Mouse (Mus musculus) megakaryocyte progenitor cell, adult 5-6 weeks (primary cell): ENCODE results near the gene 4930564D02Rik. TPM values are rescaled to one million over a fixed set of nuclear protein-coding genes. Genes with fewer than 3 reads are reported as not detected.

Source experiments
- ATAC-seq: replicated peaks from 2 replicates; pipeline ENCODE4 v1.8.0; 2016; ENCODE audit warnings: mild to moderate bottlenecking, moderate TSS enrichment, inconsistent platforms; ENCODE audit not compliant: poor library complexity
- total RNA-seq, 2 experiments: library from RNA; stranded (forward) in 1 of 2; stranded (reverse) in 1 of 2; fragments of 157-497, 149-512 nt in 1 of 2; fragments of 200-1000 nt in 1 of 2; gene quantifications; 2 replicates each; pipeline versions ENCODE4 v1.2.3 to v1.2.4; 2015 to 2017

The 4930564D02Rik gene
- total RNA-seq, 2 experiments from 2014 or later: not detected

GRCm38 (mm10) chr3:105100270-105100589, 33.6 kb downstream of the 4930564D02Rik start:
- ATAC-seq: no peak

DNA sequence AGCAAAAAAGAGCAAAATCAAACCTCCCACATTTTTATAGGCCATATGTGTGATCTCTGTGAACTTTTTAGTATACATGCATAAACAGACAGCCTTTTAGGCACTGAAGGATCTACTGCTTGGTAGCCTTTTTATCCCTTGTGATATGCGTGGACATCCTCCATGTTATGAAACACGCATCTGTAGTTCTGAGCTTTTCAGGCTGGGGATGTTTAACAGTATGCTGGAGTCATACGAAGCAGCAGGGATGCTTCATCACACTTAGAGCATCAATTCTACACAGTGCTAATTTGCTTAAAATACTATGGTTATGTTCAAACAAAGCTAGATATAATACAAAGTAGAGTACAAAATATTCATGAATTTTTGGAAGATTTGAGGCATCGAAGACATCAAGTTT, 39.2 kb downstream of the 4930564D02Rik start:
- no peak for ATAC-seq

- ATAC-seq: no peak
Observed at GRCm38 (mm10) chr3:105113859-105114258, 47.2 kb downstream of the 4930564D02Rik start.

DNA sequence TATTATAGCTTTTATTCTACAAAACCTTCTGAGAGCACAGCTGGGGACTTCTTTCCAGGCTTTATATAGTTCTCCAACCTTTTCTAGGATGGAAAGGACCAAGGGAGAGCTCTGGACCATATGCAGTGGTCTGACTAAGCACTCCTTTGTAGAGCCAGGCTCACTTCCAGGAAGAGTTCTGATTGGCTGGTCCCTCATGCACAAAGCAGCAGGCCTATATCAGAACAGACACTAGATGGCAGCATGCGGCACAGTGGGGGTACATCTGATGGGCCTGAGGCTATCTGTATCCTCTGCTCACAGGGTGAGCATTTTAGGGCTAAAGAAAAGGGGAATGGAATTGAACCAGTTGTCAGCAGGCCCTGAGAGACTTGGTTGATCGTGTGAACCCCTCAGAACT, 47.6 kb downstream of the 4930564D02Rik start:
- ATAC-seq: peak; percentile 100

DNA sequence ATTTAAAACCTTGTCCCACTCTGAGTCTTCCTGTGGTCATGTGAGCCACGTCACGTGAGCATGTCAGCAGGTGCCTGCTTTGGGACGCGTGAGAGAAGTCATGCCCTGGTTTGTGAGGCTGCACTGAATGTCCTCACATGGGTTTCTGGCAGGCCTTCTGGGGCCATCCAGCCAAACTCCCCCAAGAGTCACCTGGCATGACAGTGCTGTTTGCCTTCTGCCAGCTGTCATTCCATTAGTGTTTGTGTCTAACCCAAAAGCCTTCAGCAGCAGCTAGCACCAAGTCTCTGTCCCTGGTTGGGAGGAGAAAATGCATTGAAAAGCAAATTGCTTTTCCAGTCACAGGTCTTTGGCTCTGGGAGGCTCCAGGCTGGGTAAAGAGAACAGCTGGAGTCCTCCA, 50.0 kb downstream of the 4930564D02Rik start:
- no peak for ATAC-seq

- ATAC-seq: no peak
Observed at GRCm38 (mm10) chr3:105123776-105124175, 57.1 kb downstream of the 4930564D02Rik start.

- ATAC-seq: no peak
Observed at GRCm38 (mm10) chr3:105127881-105128280, 61.2 kb downstream of the 4930564D02Rik start.

Other genes starting within 250 kb of the 4930564D02Rik start
- gene Mov10, start 248.3 kb upstream of the 4930564D02Rik start, total RNA-seq (2015): 5.8 and 8.9 TPM in 2 replicates
- gene Mov10, start 248.3 kb upstream of the 4930564D02Rik start, total RNA-seq (2017): 2.0 and 4.4 TPM in 2 replicates
- 22.8 and 34.5 TPM in 2 replicates for gene St7l, start 202.8 kb upstream of the 4930564D02Rik start, total RNA-seq (2015)
- gene St7l, start 202.8 kb upstream of the 4930564D02Rik start, total RNA-seq (2017): 28.3 and 30.7 TPM in 2 replicates
- gene Capza1, start 202.3 kb upstream of the 4930564D02Rik start, total RNA-seq (2015): 273 and 301 TPM in 2 replicates
- 270 and 294 TPM in 2 replicates for gene Capza1, start 202.3 kb upstream of the 4930564D02Rik start, total RNA-seq (2017)
- not detected in 2 replicates for gene Wnt2b, start 104.9 kb upstream of the 4930564D02Rik start, total RNA-seq (2015)
- not detected in 2 replicates for gene Wnt2b, start 104.9 kb upstream of the 4930564D02Rik start, total RNA-seq (2017)
- 0.17 and 0.39 TPM in 2 replicates for gene Cttnbp2nl, start 13.7 kb upstream of the 4930564D02Rik start, total RNA-seq (2015)
- gene Cttnbp2nl, start 13.7 kb upstream of the 4930564D02Rik start, total RNA-seq (2017): 0.07 TPM in 1 of 2 replicates, not detected in the other